Mouse (Mus musculus) ES-E14 (cell line): ENCODE measurements around the gene Zfp143. TPM values are rescaled to one million over a fixed set of nuclear protein-coding genes. Genes with fewer than 3 reads are reported as not detected.

Experiments used
- DNase-seq: peaks from one replicate; pipeline ENCODE4 v3.0.0-alpha.2; 2013; ENCODE audit warnings: low read depth, low spot score
- H3K27ac ChIP-seq: 2 replicates; pipeline ENCODE4 v1.5.1; 2012; ENCODE audit warnings: low read depth, mild to moderate bottlenecking, low read length, moderate library complexity, mixed read lengths; ENCODE audit not compliant: poor library complexity, insufficient read depth, severe bottlenecking
- H3K36me3 ChIP-seq: 2 replicates; pipeline ENCODE4 v1.6.1; 2012; ENCODE audit warnings: mild to moderate bottlenecking, low read length, moderate library complexity, mixed read lengths; ENCODE audit not compliant: control insufficient read depth, poor library complexity, insufficient read depth, severe bottlenecking
- H3K4me1 ChIP-seq, 2 experiments: fragments of 150-350 bp in 1 of 2; sonication (generic) in 1 of 2; 2 replicates each; pipeline ENCODE4 v1.6.1; 2012; ENCODE audit warnings: low read length in 2 of 2, mild to moderate bottlenecking in 1 of 2, mixed read lengths in 1 of 2; ENCODE audit not compliant: control insufficient read depth in 2 of 2, insufficient read depth in 2 of 2, poor library complexity in 1 of 2
- H3K4me3 ChIP-seq, 2 experiments: fragments of 150-350 bp in 1 of 2; sonication (generic) in 1 of 2; 2 replicates each; pipeline ENCODE4 v1.5.1; 2012; ENCODE audit warnings: low read length in 2 of 2, low read depth in 1 of 2, mild to moderate bottlenecking in 1 of 2, mixed read lengths in 1 of 2; ENCODE audit not compliant: insufficient read depth in 1 of 2, poor library complexity in 1 of 2, severe bottlenecking in 1 of 2
- H3K9ac ChIP-seq: 2 replicates; pipeline ENCODE4 v1.6.1; 2012; ENCODE audit warnings: low read depth, mild to moderate bottlenecking, low read length, mixed read lengths; ENCODE audit not compliant: poor library complexity, insufficient read depth, severe bottlenecking
- H3K9me3 ChIP-seq: fragments of 150-350 bp; sonication (generic); 2 replicates; pipeline ENCODE4 v1.6.1; 2012; ENCODE audit warnings: low read depth, mild to moderate bottlenecking, low read length; ENCODE audit not compliant: control insufficient read depth, insufficient read depth
- CHD2 ChIP-seq: IDR thresholded peaks from 2 replicates; pipeline ENCODE4 v1.6.1; 2014; ENCODE audit warnings: mild to moderate bottlenecking, low read depth, low read length, inconsistent platforms
- HCFC1 ChIP-seq: IDR thresholded peaks from 2 replicates; pipeline ENCODE4 v1.6.1; 2012; ENCODE audit warnings: low read length, inconsistent platforms, borderline replicate concordance; ENCODE audit not compliant: insufficient read depth
- MAFK ChIP-seq: IDR thresholded peaks from 2 replicates; pipeline ENCODE4 v1.6.1; 2014; ENCODE audit warnings: mild to moderate bottlenecking, low read depth, low read length, inconsistent platforms; ENCODE audit not compliant: insufficient read depth
- ZC3H11A ChIP-seq: IDR thresholded peaks from 2 replicates; pipeline ENCODE4 v1.6.1; 2012; ENCODE audit warnings: low read depth, mild to moderate bottlenecking, inconsistent platforms, low read length, borderline replicate concordance
- ZNF384 ChIP-seq: IDR thresholded peaks from 2 replicates; pipeline ENCODE4 v1.6.1; 2012; ENCODE audit warnings: low read depth, low read length, inconsistent platforms
- in situ Hi-C, 2 experiments: fragments of 600-800 bp; cut with MboI; formaldehyde crosslinking; loops; one replicate each; pipeline ENCODE4 v1.15.1; 2025; ENCODE audit warnings: low sequenced_read_pairs in 2 of 2, inconsistent platforms in 1 of 2; ENCODE audit not compliant: unreplicated experiment in 2 of 2
- total RNA-seq: library from RNA; depleted of rRNA; stranded (reverse); fragments of 300-350 nt; gene quantifications from 2 replicates; pipeline ENCODE4 v1.2.3, GENCODE M21; 2012

Gene Zfp143
- total RNA-seq, 1 experiment = 23.1 TPM

DNA sequence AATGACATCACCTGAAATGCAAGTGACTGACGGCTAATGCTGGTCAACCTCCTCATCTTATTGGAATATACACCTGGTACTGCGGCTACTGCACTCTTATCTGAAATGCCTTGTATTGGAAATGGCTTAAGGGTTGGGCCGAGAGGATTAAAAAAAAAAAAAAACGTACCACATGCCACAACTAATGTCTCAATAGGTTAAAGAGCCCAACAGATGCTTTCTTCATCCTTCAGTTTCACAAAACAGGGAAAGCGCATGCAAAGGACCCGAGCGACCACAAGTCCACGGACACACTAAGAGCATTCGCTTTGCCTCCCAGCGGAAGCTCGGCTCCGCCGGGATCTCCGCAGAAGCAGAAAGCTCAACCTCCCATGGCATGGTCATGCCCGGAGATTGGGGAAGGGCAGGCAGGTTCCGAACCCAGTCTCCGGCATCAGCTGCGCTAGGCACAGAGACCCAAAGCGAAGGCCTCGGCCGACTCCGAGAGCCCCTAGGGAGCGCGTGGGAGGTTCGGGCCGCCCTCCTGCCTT is 283 bp upstream of the Zfp143 start:
- Histone ChIP-seq H3K9me3 (no peaks in the 10 kb centered on the region), H3K36me3 (peaks cover 2% of the 10 kb centered on the region; the same call in 1 of the 2 replicates), H3K4me1 (peaks cover 0 to 4% of the 10 kb centered on the region in 2 experiments; a peak in 1 of 4 replicates), H3K9ac (peak overlapping the region; percentile 100), H3K27ac (peak overlapping the region; percentile 100), H3K4me3 (peak overlapping the region; percentile 79 to 95)
- in situ Hi-C loops = no loop called here
- no peak for DNase-seq
- no peak for TF ChIP-seq MAFK
- TF ChIP-seq ZNF384 = peak; percentile 87

DNA sequence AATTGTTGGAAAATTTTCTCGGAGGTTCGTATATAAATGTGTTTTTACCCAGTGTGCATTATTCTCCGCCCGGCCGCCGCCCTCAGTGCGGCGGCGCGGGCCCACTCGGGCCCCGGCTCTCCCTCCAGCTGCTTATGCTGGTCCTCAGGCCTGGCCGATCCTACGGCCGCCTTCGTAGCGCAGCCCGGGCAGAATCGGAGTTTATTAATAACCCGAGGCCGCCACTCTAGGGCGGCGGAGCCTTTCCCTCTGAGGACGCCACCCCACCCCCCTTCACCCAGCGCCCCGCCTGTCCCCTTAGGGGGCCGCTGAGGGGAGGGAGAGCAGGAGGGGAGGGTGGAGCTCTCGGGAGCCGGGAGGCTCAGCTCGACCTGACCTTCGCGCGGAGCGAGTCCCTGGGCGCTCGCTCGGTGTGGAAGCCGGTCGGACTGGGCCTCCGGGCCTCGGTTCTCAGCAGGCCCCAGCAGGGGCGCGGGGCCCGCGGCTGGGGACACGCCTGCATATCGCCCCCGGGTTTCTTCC is 796 bp downstream of the Zfp143 start:
- Histone ChIP-seq H3K4me1 (peaks cover 0 to 4% of the 10 kb centered on the region in 2 experiments; a peak in 1 of 4 replicates), H3K36me3 (peaks cover 3% of the 10 kb centered on the region; the same call in 1 of the 2 replicates), H3K9ac (peak overlapping the region; percentile 93), H3K9me3 (no peaks in the 10 kb centered on the region), H3K27ac (peak overlapping the region; percentile 99), H3K4me3 (peak overlapping the region; percentile 72 to 79)
- no peak for TF ChIP-seq ZC3H11A
- peak; percentile 17 for TF ChIP-seq HCFC1
- in situ Hi-C loops = no loop called here
- DNase-seq = peak; percentile 70

DNA sequence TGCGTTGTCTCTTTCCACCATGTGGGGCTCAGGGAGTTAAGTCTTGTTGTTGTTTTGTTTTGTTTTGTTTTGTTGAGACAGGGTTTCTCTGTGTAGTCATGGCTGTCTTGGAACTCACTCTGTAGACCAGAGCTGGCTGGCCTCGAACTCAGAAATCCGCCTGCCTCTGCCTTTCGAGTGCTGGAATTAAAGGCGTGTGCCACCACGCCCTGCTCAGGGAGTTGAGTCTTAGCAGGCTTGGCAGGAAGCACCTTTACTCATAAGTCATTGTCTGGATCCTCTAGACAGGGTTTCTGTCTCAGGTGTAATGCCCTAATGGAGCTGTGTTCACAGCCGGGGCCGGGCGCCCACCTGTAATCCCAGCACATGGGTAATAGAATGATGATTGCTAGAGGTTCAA is 2.7 kb downstream of the Zfp143 start:
- H3K9ac ChIP-seq = no peak overlapping the region
- no peaks in the 10 kb centered on the region for H3K9me3 ChIP-seq
- no peak overlapping the region for H3K4me3 ChIP-seq
- H3K27ac ChIP-seq = no peak overlapping the region
- in situ Hi-C loops = no loop called here
- peaks cover 1% of the 10 kb centered on the region; the same call in 1 of the 2 replicates for H3K36me3 ChIP-seq
- H3K4me1 ChIP-seq = peaks cover 0 to 4% of the 10 kb centered on the region in 2 experiments; a peak in 1 of 4 replicates
- no peak for TF ChIP-seq CHD2
- no peak for TF ChIP-seq HCFC1
- no peak for TF ChIP-seq ZC3H11A
- no peak for TF ChIP-seq MAFK
- no peak for TF ChIP-seq ZNF384
- no peak for DNase-seq

DNA sequence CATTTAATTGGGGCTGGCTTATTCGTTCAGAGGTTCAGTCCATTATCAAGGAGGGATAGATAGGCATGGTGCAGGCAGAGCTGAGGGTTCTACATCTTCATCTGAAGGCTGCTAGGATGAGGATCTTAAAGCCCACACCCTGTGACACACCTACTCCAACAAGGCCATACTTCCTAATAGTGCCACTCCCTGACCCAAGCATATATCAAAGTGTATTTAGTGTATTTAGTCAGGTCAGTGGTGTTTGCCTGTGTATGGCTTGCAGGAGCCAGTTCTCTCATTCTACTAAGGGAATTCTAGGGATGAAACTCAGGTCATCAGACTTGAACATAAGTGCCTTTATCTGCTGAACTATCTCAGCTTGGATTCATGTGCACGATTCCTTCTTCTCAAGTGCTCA is 8.1 kb downstream of the Zfp143 start:
- Histone ChIP-seq H3K9ac (no peak overlapping the region), H3K27ac (no peak overlapping the region), H3K4me1 (no peaks in the 10 kb centered on the region), H3K9me3 (no peaks in the 10 kb centered on the region), H3K4me3 (no peak overlapping the region), H3K36me3 (peaks cover 18% of the 10 kb centered on the region)
- DNase-seq = no peak
- TF ChIP-seq ZC3H11A = no peak
- in situ Hi-C loops = no loop called here

DNA sequence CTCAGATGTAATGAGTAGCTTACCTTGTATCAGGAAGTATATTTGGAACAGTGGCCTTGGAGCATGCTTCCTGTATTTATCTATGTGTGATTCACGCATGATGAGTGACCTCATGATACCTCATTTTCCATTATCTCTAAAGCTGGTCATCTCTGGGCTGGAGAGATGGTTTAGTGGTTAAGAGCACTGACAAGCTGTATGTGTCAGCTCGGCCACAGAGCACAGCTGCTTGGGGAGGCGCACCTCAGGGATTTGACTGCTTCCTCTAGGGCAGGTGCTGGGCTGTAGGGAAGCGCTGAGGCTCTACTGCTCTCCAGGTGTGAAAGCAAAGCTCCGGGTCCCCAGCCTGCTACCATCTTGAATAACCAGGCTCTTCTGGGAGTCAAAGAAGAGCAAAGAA is 17.2 kb downstream of the Zfp143 start:
- no peak overlapping the region for H3K9ac ChIP-seq
- in situ Hi-C loops = no loop called here
- H3K36me3 ChIP-seq = peaks cover 28% of the 10 kb centered on the region
- no peak for DNase-seq
- no peak overlapping the region for H3K27ac ChIP-seq
- H3K4me3 ChIP-seq = no peak overlapping the region
- H3K9me3 ChIP-seq = no peaks in the 10 kb centered on the region
- no peak for TF ChIP-seq ZNF384
- no peak for TF ChIP-seq CHD2
- no peak for TF ChIP-seq ZC3H11A
- TF ChIP-seq HCFC1 = no peak
- TF ChIP-seq MAFK = no peak
- H3K4me1 ChIP-seq = no peaks in the 10 kb centered on the region
